Mouse (Mus musculus) heart, adult 2 months (tissue): Measurements from ENCODE around the gene Galnt4.

Experiments
- CTCF ChIP-seq: fragments of 200-600 bp; IDR thresholded peaks from 2 replicates; pipeline ENCODE4 v1.8.1; 2022; ENCODE audit warnings: antibody characterized with exemption, mild to moderate bottlenecking, moderate library complexity
- EP300 ChIP-seq: fragments of 200-500 bp; IDR thresholded peaks from 2 replicates; pipeline ENCODE4 v1.6.1; 2011; ENCODE audit warnings: low read depth, low read length, control low read depth; ENCODE audit not compliant: insufficient read depth
- POLR2A ChIP-seq: fragments of 200-500 bp; IDR thresholded peaks from 2 replicates; pipeline ENCODE4 v1.6.1; 2011; ENCODE audit warnings: mild to moderate bottlenecking, low read depth, low read length, control low read depth; ENCODE audit not compliant: insufficient read depth

- TF ChIP-seq POLR2A (no peak), CTCF (no peak), EP300 (no peak)
Measured at GRCm38 (mm10) chr10:99114295-99114694, 6.3 kb downstream of the Galnt4 start.
